Mouse (Mus musculus): ENCODE results near the gene Phgdh. TPM values are rescaled to one million over a fixed set of nuclear protein-coding genes. Genes with fewer than 3 reads are reported as not detected.
A peak's percentile ranks its signal among the peaks of the same experiment; 100 is the strongest.
"Not testable (repeated sequence)": the region's sequence is repeated elsewhere in the genome, so short reads cannot be mapped to it uniquely, and the experiment has no call there.

Gene Phgdh
- 272 and 344 TPM in 2 replicates for polyA plus RNA-seq (2015; fragmentation: Nextera tagmentation; extraction: Ambion mirVana)

GRCm38 (mm10) chr3:98339706-98340109 is at the start of gene Phgdh:
Gene Phgdh, minus strand, starts transcription at chr3:98339990.
- H3K27ac ChIP-seq: peak within 1 kb of the TSS; percentile 78
- peak within 1 kb of the TSS; percentile 56; the same call in 1 of the 2 replicates for H3K9ac ChIP-seq
- H3K9me3 ChIP-seq; H3K36me3 ChIP-seq; H3K27me3 ChIP-seq (replicated peaks): not testable (repeated sequence)
- peak within 1 kb of the TSS; percentile 61 for H3K4me3 ChIP-seq (replicated peaks)
- ATAC-seq (ENCODE audit: insufficient read depth, low FRiP score, low read depth): peak; percentile 77
- peak within 1 kb of the TSS; percentile 94 for H3K4me2 ChIP-seq
- peaks cover 18% of the 10 kb centered on the region for H3K4me1 ChIP-seq
- 0% methylated on average over 10 of the region's 10 CpGs for WGBS

- ATAC-seq (ENCODE audit: insufficient read depth, low FRiP score, low read depth): no peak
- H3K27ac ChIP-seq: no peak overlapping the region
- H3K36me3 ChIP-seq: no peaks in the 10 kb centered on the region
- no peak overlapping the region for H3K4me3 ChIP-seq (replicated peaks)
- no peaks in the 10 kb centered on the region for H3K27me3 ChIP-seq (replicated peaks)
- H3K9me3 ChIP-seq: no peaks in the 10 kb centered on the region
- H3K4me1 ChIP-seq: no peaks in the 10 kb centered on the region
- 57% methylated on average over 3 of the region's 3 CpGs for WGBS
- no peak overlapping the region for H3K9ac ChIP-seq
- H3K4me2 ChIP-seq: no peak overlapping the region
Observed at GRCm38 (mm10) chr3:98389305-98389704, 49.5 kb upstream of the Phgdh start.

- Histone ChIP-seq H3K27ac (no peak overlapping the region), H3K36me3 (no peaks in the 10 kb centered on the region), H3K9me3 (no peaks in the 10 kb centered on the region), H3K4me3 (replicated peaks) (no peak overlapping the region), H3K27me3 (replicated peaks) (no peaks in the 10 kb centered on the region), H3K4me2 (no peak overlapping the region), H3K9ac (no peak overlapping the region), H3K4me1 (peaks cover 11% of the 10 kb centered on the region)
- no peak for ATAC-seq (ENCODE audit: insufficient read depth, low FRiP score, low read depth)
- WGBS: 70% methylated on average over 7 of the region's 7 CpGs
Observed at GRCm38 (mm10) chr3:98387756-98388155, 48.0 kb upstream of the Phgdh start.

GRCm38 (mm10) chr3:98387086-98387485 is 47.3 kb upstream of the Phgdh start:
- ATAC-seq (ENCODE audit: insufficient read depth, low FRiP score, low read depth): no peak
- 39% methylated on average over 4 of the region's 4 CpGs for WGBS
- Histone ChIP-seq H3K27me3 (replicated peaks) (no peaks in the 10 kb centered on the region), H3K27ac (no peak overlapping the region), H3K9ac (no peak overlapping the region), H3K4me3 (replicated peaks) (no peak overlapping the region), H3K4me1 (peaks cover 11% of the 10 kb centered on the region), H3K9me3 (no peaks in the 10 kb centered on the region), H3K36me3 (no peaks in the 10 kb centered on the region), H3K4me2 (no peak overlapping the region)

GRCm38 (mm10) chr3:98383024-98383790 is 43.4 kb upstream of the Phgdh start:
- ATAC-seq (ENCODE audit: insufficient read depth, low FRiP score, low read depth): no peak
- peak overlapping the region; percentile 89 for H3K4me2 ChIP-seq
- 9% methylated on average over 21 of the region's 21 CpGs for WGBS
- peak overlapping the region; percentile 49 for H3K9ac ChIP-seq
- H3K36me3 ChIP-seq: no peaks in the 10 kb centered on the region
- no peaks in the 10 kb centered on the region for H3K9me3 ChIP-seq
- H3K4me1 ChIP-seq: peaks cover 11% of the 10 kb centered on the region
- H3K27me3 ChIP-seq (replicated peaks): no peaks in the 10 kb centered on the region
- H3K27ac ChIP-seq: no peak overlapping the region
- peak overlapping the region; percentile 72 for H3K4me3 ChIP-seq (replicated peaks)

- Histone ChIP-seq H3K4me2 (peak within 1 kb of the TSS; percentile 89), H3K27ac (peak within 1 kb of the TSS; percentile 45), H3K9me3 (no peaks in the 10 kb centered on the region), H3K36me3 (no peaks in the 10 kb centered on the region), H3K4me3 (replicated peaks) (peak within 1 kb of the TSS; percentile 72), H3K9ac (peak within 1 kb of the TSS; percentile 49), H3K4me1 (peaks cover 11% of the 10 kb centered on the region), H3K27me3 (replicated peaks) (no peaks in the 10 kb centered on the region)
- WGBS: under 1% methylated on average over 42 of the region's 42 CpGs
- ATAC-seq (ENCODE audit: insufficient read depth, low FRiP score, low read depth): peak; percentile 78
Observed at GRCm38 (mm10) chr3:98382246-98382939, 42.6 kb upstream of the Phgdh start, which contains the start of gene Zfp697. Gene Zfp697, plus strand, starts transcription at chr3:98382461.

GRCm38 (mm10) chr3:98381677-98382245 is 42.0 kb upstream of the Phgdh start:
- ATAC-seq (ENCODE audit: insufficient read depth, low FRiP score, low read depth): peak; percentile 8; the same call in 1 of the 2 replicates
- Histone ChIP-seq H3K9me3 (no peaks in the 10 kb centered on the region), H3K9ac (peak overlapping the region; percentile 49), H3K4me2 (peak overlapping the region; percentile 89), H3K36me3 (no peaks in the 10 kb centered on the region), H3K27me3 (replicated peaks) (no peaks in the 10 kb centered on the region), H3K4me3 (replicated peaks) (peak overlapping the region; percentile 72), H3K4me1 (peaks cover 11% of the 10 kb centered on the region), H3K27ac (no peak overlapping the region)
- 6% methylated on average over 17 of the region's 17 CpGs for WGBS

- Histone ChIP-seq H3K4me2 (no peak overlapping the region), H3K27ac (no peak overlapping the region), H3K36me3 (no peaks in the 10 kb centered on the region), H3K9me3 (no peaks in the 10 kb centered on the region), H3K4me1 (peaks cover 11% of the 10 kb centered on the region), H3K4me3 (replicated peaks) (no peak overlapping the region), H3K27me3 (replicated peaks) (no peaks in the 10 kb centered on the region), H3K9ac (no peak overlapping the region)
- no peak for ATAC-seq (ENCODE audit: insufficient read depth, low FRiP score, low read depth)
- 9% methylated on average over 7 of the region's 7 CpGs for WGBS
Observed at GRCm38 (mm10) chr3:98379236-98379635, 39.4 kb upstream of the Phgdh start.

- Histone ChIP-seq H3K4me1 (peaks cover 4% of the 10 kb centered on the region), H3K9me3 (no peaks in the 10 kb centered on the region), H3K9ac (no peak overlapping the region), H3K36me3 (no peaks in the 10 kb centered on the region), H3K27me3 (replicated peaks) (no peaks in the 10 kb centered on the region), H3K27ac (no peak overlapping the region), H3K4me3 (replicated peaks) (no peak overlapping the region), H3K4me2 (no peak overlapping the region)
- no peak for ATAC-seq (ENCODE audit: insufficient read depth, low FRiP score, low read depth)
- WGBS: 84% methylated on average over 4 of the region's 4 CpGs
Observed at GRCm38 (mm10) chr3:98378267-98378666, 38.5 kb upstream of the Phgdh start.

GRCm38 (mm10) chr3:98374980-98375379 is 35.2 kb upstream of the Phgdh start:
- H3K27ac ChIP-seq: no peak overlapping the region
- H3K27me3 ChIP-seq (replicated peaks): no peaks in the 10 kb centered on the region
- WGBS: 77% methylated on average over 5 of the region's 5 CpGs
- H3K4me3 ChIP-seq (replicated peaks): no peak overlapping the region
- H3K36me3 ChIP-seq: no peaks in the 10 kb centered on the region
- H3K9ac ChIP-seq: no peak overlapping the region
- no peak for ATAC-seq (ENCODE audit: insufficient read depth, low FRiP score, low read depth)
- no peak overlapping the region for H3K4me2 ChIP-seq
- no peaks in the 10 kb centered on the region for H3K4me1 ChIP-seq
- H3K9me3 ChIP-seq: no peaks in the 10 kb centered on the region

GRCm38 (mm10) chr3:98374062-98374719 is 34.4 kb upstream of the Phgdh start:
- WGBS: 49% methylated on average over 3 of the region's 3 CpGs
- no peaks in the 10 kb centered on the region for H3K4me1 ChIP-seq
- no peak for ATAC-seq (ENCODE audit: insufficient read depth, low FRiP score, low read depth)

More at GRCm38 (mm10) chr3:98374062-98374719, 34.4 kb upstream of the Phgdh start:
- no peak overlapping the region for H3K4me3 ChIP-seq (replicated peaks)
- H3K27ac ChIP-seq: no peak overlapping the region
- H3K27me3 ChIP-seq (replicated peaks): no peaks in the 10 kb centered on the region
- no peaks in the 10 kb centered on the region for H3K9me3 ChIP-seq
- no peaks in the 10 kb centered on the region for H3K36me3 ChIP-seq
- H3K9ac ChIP-seq: no peak overlapping the region
- no peak overlapping the region for H3K4me2 ChIP-seq

Measured in stomach, embryonic 15.5 days (tissue).